Mouse (Mus musculus): ENCODE measurements around the gene Fam171a1. TPM values are rescaled to one million over a fixed set of nuclear protein-coding genes. Genes with fewer than 3 reads are reported as not detected.

Fam171a1 gene
- polyA plus RNA-seq, 1 experiment: 2.7 TPM

DNA sequence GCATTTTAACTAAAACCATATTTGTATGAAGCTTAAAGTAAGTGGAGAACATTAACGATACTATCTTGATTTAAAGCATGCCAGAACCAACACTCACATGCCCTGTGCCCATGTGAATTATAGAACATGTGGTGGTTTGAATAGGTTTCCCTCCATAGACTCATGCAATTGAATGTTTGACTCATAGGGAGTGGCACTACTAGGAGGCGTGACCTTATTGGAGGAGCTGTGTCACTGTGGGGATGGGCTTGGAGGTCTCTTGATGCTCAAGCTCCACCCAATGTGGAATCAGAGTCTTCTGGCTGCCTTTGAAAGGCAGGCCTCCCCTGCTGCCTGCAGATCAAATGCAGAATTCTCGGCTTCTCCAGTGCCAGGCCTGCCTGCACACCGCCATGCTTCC lies 27.8 kb downstream of the Fam171a1 start:
- H3K27ac ChIP-seq (ENCODE audit: control insufficient read depth, insufficient read depth, low read length): no peak overlapping the region
- no peaks in the 10 kb centered on the region for H3K36me3 ChIP-seq (ENCODE audit: control insufficient read depth, insufficient read depth, low read length)
- DNase-seq: no peak
- no peak overlapping the region for H3K4me3 ChIP-seq (ENCODE audit: control insufficient read depth, insufficient read depth, low read length)
- H3K4me1 ChIP-seq (replicated peaks; ENCODE audit: control insufficient read depth, insufficient read depth, low read length): no peaks in the 10 kb centered on the region
- no peaks in the 10 kb centered on the region for H3K27me3 ChIP-seq (ENCODE audit: control insufficient read depth, insufficient read depth, low read length)
- 98% methylated on average over 4 of the region's 4 CpGs for WGBS
- TF ChIP-seq POLR2A (IDR thresholded peaks at IDR 0.05; ENCODE audit: control insufficient read depth, extremely low read depth, insufficient read depth, low read length, poor library complexity) (no peak), CTCF (IDR thresholded peaks at IDR 0.05; ENCODE audit: borderline replicate concordance, control insufficient read depth, extremely low read depth, insufficient read depth, low read length, poor library complexity) (no peak)

DNA sequence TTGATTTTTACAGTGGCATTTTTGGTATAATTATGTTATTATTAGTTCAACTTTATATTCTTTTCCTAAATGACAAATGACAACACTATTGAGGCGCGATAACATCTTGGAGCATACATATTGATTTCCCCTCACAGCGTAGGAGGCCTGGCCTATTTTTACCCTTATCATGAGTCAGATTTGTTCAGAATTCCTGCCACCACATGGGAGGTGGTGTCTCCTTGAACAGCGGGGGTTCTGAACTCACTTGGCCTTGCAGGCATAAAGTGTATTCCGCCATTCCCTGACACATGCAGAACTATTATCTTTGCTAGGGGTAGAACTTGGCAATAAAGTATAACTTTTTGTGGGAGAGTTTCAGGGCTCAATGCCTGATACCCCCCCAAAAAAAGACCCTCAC lies 30.3 kb downstream of the Fam171a1 start:
- Histone ChIP-seq H3K27me3 (ENCODE audit: control insufficient read depth, insufficient read depth, low read length) (no peaks in the 10 kb centered on the region), H3K4me1 (replicated peaks; ENCODE audit: control insufficient read depth, insufficient read depth, low read length) (no peaks in the 10 kb centered on the region), H3K36me3 (ENCODE audit: control insufficient read depth, insufficient read depth, low read length) (no peaks in the 10 kb centered on the region), H3K4me3 (ENCODE audit: control insufficient read depth, insufficient read depth, low read length) (no peak overlapping the region), H3K27ac (ENCODE audit: control insufficient read depth, insufficient read depth, low read length) (no peak overlapping the region)
- WGBS: 96% methylated on average over 5 of the region's 5 CpGs
- no peak for DNase-seq
- TF ChIP-seq POLR2A (IDR thresholded peaks at IDR 0.05; ENCODE audit: control insufficient read depth, extremely low read depth, insufficient read depth, low read length, poor library complexity): no peak
- no peak for TF ChIP-seq CTCF (IDR thresholded peaks at IDR 0.05; ENCODE audit: borderline replicate concordance, control insufficient read depth, extremely low read depth, insufficient read depth, low read length, poor library complexity)

DNA sequence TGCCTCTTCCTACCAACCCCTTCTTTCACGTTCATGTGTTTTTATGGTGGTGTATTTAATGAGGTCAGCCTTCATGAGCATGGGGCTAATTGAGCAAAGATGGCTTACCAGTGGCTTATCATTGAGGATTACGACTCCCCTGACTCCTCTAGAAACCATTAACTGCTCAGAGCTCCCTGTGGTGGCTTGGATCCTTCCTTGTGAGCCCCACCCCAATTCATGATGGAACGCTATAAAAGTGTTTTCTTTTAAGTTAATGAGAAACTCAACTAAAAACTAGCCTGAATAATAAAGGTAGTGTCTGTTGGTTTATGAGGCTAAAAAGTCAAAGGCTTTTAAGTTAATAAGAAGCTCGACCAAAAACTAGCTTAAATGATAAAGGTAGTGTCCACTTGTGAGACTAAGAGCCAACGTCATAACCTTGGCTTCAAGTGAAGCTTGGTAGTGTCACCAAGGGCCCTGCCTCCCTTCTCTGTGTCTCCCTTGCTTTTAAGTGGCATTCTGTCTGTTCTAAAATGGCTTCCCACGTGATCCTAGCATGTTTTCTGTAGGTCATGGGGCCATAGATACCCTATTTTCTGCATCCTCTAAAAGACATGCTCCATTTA lies 33.6 kb downstream of the Fam171a1 start:
- no peak for DNase-seq
- Histone ChIP-seq H3K36me3 (ENCODE audit: control insufficient read depth, insufficient read depth, low read length) (no peaks in the 10 kb centered on the region), H3K4me3 (ENCODE audit: control insufficient read depth, insufficient read depth, low read length) (no peak overlapping the region), H3K4me1 (replicated peaks; ENCODE audit: control insufficient read depth, insufficient read depth, low read length) (no peaks in the 10 kb centered on the region), H3K27ac (ENCODE audit: control insufficient read depth, insufficient read depth, low read length) (no peak overlapping the region), H3K27me3 (ENCODE audit: control insufficient read depth, insufficient read depth, low read length) (no peaks in the 10 kb centered on the region)
- no peak for TF ChIP-seq CTCF (IDR thresholded peaks at IDR 0.05; ENCODE audit: borderline replicate concordance, control insufficient read depth, extremely low read depth, insufficient read depth, low read length, poor library complexity)
- no peak for TF ChIP-seq POLR2A (IDR thresholded peaks at IDR 0.05; ENCODE audit: control insufficient read depth, extremely low read depth, insufficient read depth, low read length, poor library complexity)
- WGBS: 89% methylated on average over 6 of the region's 6 CpGs

DNA sequence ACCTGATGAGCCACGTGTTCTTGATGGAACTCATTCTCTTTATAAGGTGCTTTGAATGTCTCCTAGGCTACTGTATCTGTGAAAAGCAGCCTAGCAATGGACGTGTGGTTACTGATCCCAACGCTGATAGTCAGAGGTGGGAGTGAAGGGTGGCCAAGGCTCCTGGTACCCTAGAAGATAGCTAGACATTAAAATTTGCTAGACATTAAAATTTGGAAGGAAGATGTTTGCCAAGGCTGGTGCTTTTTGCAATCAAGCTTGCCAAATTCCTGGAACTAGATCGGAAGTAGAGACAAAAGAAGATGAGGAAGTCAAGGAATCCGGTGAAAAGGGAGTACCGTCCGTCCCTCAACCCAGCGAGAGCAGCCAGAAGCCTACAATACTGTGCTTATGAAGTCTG lies 34.7 kb downstream of the Fam171a1 start:
- Histone ChIP-seq H3K27me3 (ENCODE audit: control insufficient read depth, insufficient read depth, low read length) (no peaks in the 10 kb centered on the region), H3K4me3 (ENCODE audit: control insufficient read depth, insufficient read depth, low read length) (no peak overlapping the region), H3K4me1 (replicated peaks; ENCODE audit: control insufficient read depth, insufficient read depth, low read length) (no peaks in the 10 kb centered on the region), H3K36me3 (ENCODE audit: control insufficient read depth, insufficient read depth, low read length) (no peaks in the 10 kb centered on the region), H3K27ac (ENCODE audit: control insufficient read depth, insufficient read depth, low read length) (no peak overlapping the region)
- TF ChIP-seq POLR2A (IDR thresholded peaks at IDR 0.05; ENCODE audit: control insufficient read depth, extremely low read depth, insufficient read depth, low read length, poor library complexity) (no peak), CTCF (IDR thresholded peaks at IDR 0.05; ENCODE audit: borderline replicate concordance, control insufficient read depth, extremely low read depth, insufficient read depth, low read length, poor library complexity) (no peak)
- DNase-seq: no peak
- WGBS: 93% methylated on average over 8 of the region's 8 CpGs

DNA sequence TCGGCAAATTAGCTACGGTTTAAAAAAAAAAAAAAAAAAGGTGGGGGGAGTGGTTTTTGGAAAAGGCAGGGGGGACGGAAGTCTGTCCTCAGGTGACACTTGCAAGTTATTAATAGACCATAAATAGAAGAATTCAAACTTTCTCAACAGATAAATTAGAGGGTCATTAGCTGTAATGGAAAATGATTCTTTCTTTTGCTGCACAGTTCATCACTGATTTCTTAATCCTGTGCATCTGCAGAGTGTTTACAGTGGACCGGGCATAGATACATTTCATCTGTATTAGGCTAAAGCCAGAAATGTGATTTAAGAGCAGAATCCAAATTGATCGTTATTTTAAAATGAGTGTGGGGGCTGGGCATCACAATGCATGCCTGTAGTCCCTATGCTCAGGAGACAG lies 36.3 kb downstream of the Fam171a1 start:
- no peak for TF ChIP-seq POLR2A (IDR thresholded peaks at IDR 0.05; ENCODE audit: control insufficient read depth, extremely low read depth, insufficient read depth, low read length, poor library complexity)
- Histone ChIP-seq H3K27ac (ENCODE audit: control insufficient read depth, insufficient read depth, low read length) (no peak overlapping the region), H3K27me3 (ENCODE audit: control insufficient read depth, insufficient read depth, low read length) (no peaks in the 10 kb centered on the region), H3K4me3 (ENCODE audit: control insufficient read depth, insufficient read depth, low read length) (no peak overlapping the region), H3K4me1 (replicated peaks; ENCODE audit: control insufficient read depth, insufficient read depth, low read length) (no peaks in the 10 kb centered on the region), H3K36me3 (ENCODE audit: control insufficient read depth, insufficient read depth, low read length) (no peaks in the 10 kb centered on the region)
- no peak for DNase-seq
- 91% methylated on average over 5 of the region's 5 CpGs for WGBS

DNA sequence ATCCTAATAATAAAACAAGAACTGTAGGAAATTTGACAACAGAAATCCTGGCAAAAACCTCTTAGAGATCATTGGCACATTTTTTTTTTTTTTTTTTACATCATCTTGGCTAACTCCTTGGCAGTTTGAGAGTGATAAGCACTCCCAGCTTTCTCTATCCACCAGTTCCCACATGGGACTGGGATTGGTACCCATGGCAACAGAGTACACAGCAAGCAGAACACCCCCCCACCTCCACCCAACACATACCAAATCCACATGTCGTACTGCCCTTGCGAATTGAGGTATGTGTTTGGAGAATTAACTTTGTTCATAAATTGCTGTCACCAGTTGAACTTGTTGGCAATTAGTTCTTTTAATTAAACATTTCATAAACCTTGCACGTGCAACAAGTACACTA lies 37.3 kb downstream of the Fam171a1 start:
- no peak overlapping the region for H3K4me3 ChIP-seq (ENCODE audit: control insufficient read depth, insufficient read depth, low read length)
- TF ChIP-seq CTCF (IDR thresholded peaks at IDR 0.05; ENCODE audit: borderline replicate concordance, control insufficient read depth, extremely low read depth, insufficient read depth, low read length, poor library complexity) (no peak), POLR2A (IDR thresholded peaks at IDR 0.05; ENCODE audit: control insufficient read depth, extremely low read depth, insufficient read depth, low read length, poor library complexity) (no peak)
- H3K4me1 ChIP-seq (replicated peaks; ENCODE audit: control insufficient read depth, insufficient read depth, low read length): no peaks in the 10 kb centered on the region
- H3K27ac ChIP-seq (ENCODE audit: control insufficient read depth, insufficient read depth, low read length): no peak overlapping the region
- H3K36me3 ChIP-seq (ENCODE audit: control insufficient read depth, insufficient read depth, low read length): no peaks in the 10 kb centered on the region
- no peak for DNase-seq
- H3K27me3 ChIP-seq (ENCODE audit: control insufficient read depth, insufficient read depth, low read length): no peaks in the 10 kb centered on the region
- WGBS: 94% methylated on average over 3 of the region's 3 CpGs

DNA sequence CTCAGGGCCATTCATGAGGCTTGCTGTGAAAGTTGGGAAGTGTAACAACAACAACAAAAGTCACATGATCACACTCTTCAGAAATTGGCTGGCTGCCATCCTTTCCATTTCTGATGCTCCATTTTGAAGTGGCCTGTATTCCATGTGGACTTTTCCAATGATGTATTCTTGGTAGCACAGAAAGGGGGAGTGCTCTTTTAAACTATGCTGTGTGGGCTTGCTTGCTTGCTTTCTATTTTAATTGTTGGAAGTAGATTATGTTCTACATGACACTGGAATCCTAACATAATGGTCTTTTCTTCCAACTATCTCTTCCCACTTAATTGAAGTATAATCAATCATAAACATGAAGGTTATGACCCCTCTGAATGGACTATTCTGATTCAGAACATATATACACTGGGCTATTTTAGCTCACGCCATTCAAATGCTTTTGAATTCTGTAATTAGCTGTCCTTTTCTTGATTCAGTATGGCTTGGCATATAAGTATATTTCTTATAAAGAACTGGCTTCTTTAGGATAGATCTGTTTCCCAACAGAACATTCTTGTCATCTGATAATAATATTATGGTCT lies 40.2 kb downstream of the Fam171a1 start:
- 98% methylated on average over 1 of the region's 1 CpGs for WGBS
- H3K4me3 ChIP-seq (ENCODE audit: control insufficient read depth, insufficient read depth, low read length): no peak overlapping the region
- H3K27ac ChIP-seq (ENCODE audit: control insufficient read depth, insufficient read depth, low read length): no peak overlapping the region
- H3K36me3 ChIP-seq (ENCODE audit: control insufficient read depth, insufficient read depth, low read length): no peaks in the 10 kb centered on the region
- no peak for DNase-seq
- H3K4me1 ChIP-seq (replicated peaks; ENCODE audit: control insufficient read depth, insufficient read depth, low read length): 0 out of 2 replicates have a peak, but pooled peaks cover 4% of the 10 kb centered on the region
- no peaks in the 10 kb centered on the region for H3K27me3 ChIP-seq (ENCODE audit: control insufficient read depth, insufficient read depth, low read length)
- no peak for TF ChIP-seq POLR2A (IDR thresholded peaks at IDR 0.05; ENCODE audit: control insufficient read depth, extremely low read depth, insufficient read depth, low read length, poor library complexity)
- no peak for TF ChIP-seq CTCF (IDR thresholded peaks at IDR 0.05; ENCODE audit: borderline replicate concordance, control insufficient read depth, extremely low read depth, insufficient read depth, low read length, poor library complexity)
